Mouse (Mus musculus): ENCODE data around the gene Gm21987.

- TF ChIP-seq CTCF (IDR thresholded peaks at IDR 0.05; ENCODE audit: borderline replicate concordance, insufficient read depth, low read length): no peak
- TF ChIP-seq POLR2A (IDR thresholded peaks at IDR 0.05; ENCODE audit: low read depth, low read length): no peak
Measured at GRCm38 (mm10) chr16:38396155-38396554, 49.3 kb downstream of the Gm21987 start.

Data from embryonic fibroblast, embryonic 13.5 days (primary cell).